Mouse (Mus musculus) embryonic facial prominence, embryonic 15.5 days (tissue): ENCODE data around the gene Itpkb. TPM values are rescaled to one million over a fixed set of nuclear protein-coding genes. Genes with fewer than 3 reads are reported as not detected.

Experiments
- ATAC-seq: fragments of 200-750 bp; cut with Nextera tagmentation; 2 replicates; pipeline ENCODE4 v1.8.0; 2017; ENCODE audit warnings: low read depth, moderate TSS enrichment; ENCODE audit not compliant: insufficient number of reproducible peaks, low FRiP score, low TSS enrichment
- H3K27ac ChIP-seq: fragments of 300-500 bp; sonication (generic); replicated peaks from 2 replicates; pipeline ENCODE4 v1.5.1; 2015; ENCODE audit warnings: mild to moderate bottlenecking, inconsistent platforms
- H3K27me3 ChIP-seq: fragments of 300-500 bp; sonication (generic); 2 replicates; pipeline ENCODE4 v1.6.1; 2015; ENCODE audit warnings: inconsistent platforms
- H3K36me3 ChIP-seq: fragments of 300-500 bp; sonication (generic); 2 replicates; pipeline ENCODE4 v1.6.1; 2015; ENCODE audit warnings: mild to moderate bottlenecking, inconsistent platforms
- H3K4me1 ChIP-seq: fragments of 300-500 bp; sonication (generic); 2 replicates; pipeline ENCODE4 v1.6.1; 2015; ENCODE audit warnings: inconsistent platforms
- H3K4me2 ChIP-seq: fragments of 300-500 bp; sonication (generic); replicated peaks from 2 replicates; pipeline ENCODE4 v1.6.1; 2015; ENCODE audit warnings: mild to moderate bottlenecking, inconsistent platforms
- H3K4me3 ChIP-seq: fragments of 300-500 bp; sonication (generic); replicated peaks from 2 replicates; pipeline ENCODE4 v1.5.1; 2015; ENCODE audit warnings: mild to moderate bottlenecking, inconsistent platforms
- H3K9ac ChIP-seq: fragments of 300-500 bp; sonication (generic); 2 replicates; pipeline ENCODE4 v1.6.1; 2015; ENCODE audit warnings: inconsistent platforms
- H3K9me3 ChIP-seq: fragments of 300-500 bp; sonication (generic); replicated peaks from 2 replicates; pipeline ENCODE4 v1.6.1; 2016; ENCODE audit warnings: inconsistent platforms
- WGBS: fragments of 180-500 bp; shearing (Covaris S2); methylation state at CpG from one replicate; pipeline ENCODE4 v1.1.7; 2015; 5-methylcytosine and 5-hydroxymethylcytosine counted together
- polyA plus RNA-seq: library from polyadenylated mRNA; unstranded; fragments of >200 nt; fragmentation: Nextera tagmentation; extraction: Ambion mirVana; gene quantifications from 2 replicates; pipeline ENCODE4 v1.2.1, GENCODE M21; 2015

Gene Itpkb
- polyA plus RNA-seq, 1 experiment from 2014 or later: 13.5 TPM

DNA sequence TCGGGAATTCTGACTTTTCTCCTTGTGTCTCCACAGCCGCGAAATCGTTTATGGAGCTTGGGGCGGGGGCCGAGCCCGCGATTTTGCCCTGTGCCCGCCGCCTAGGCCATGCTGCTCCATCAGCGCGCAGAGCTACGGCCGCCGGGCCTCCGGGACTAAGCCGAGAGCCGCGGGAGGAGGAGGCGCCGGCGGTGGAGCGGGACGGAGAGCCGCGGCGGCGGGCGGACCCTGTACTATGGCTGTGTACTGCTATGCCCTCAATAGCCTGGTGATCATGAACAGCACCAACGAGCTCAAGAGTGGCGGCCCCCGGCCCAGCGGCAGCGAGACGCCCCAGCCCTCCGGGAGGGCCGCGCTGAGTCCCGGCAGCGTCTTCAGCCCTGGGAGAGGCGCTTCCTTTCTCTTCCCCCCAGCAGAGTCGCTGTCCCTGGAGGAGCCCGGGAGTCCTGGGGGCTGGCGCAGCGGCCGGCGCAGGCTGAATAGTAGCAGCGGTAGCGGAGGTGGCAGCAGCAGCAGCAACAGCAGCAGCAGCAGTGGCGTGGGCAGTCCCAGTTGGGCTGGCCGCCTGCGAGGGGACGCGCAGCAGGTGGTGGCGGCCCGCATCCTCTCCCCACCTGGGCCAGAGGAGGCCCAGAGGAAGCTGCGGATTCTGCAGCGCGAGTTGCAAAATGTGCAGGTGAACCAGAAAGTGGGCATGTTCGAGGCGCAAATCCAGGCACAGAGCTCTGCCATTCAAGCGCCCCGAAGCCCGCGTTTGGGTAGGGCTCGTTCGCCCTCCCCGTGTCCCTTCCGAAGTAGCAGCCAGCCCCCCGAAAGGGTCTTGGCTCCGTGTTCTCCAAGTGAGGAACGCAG lies 2.0 kb downstream of the Itpkb start:
- ATAC-seq: no peak; the same call in 1 of the 2 replicates
- peaks cover 72% of the 10 kb centered on the region for H3K4me1 ChIP-seq
- no peaks in the 10 kb centered on the region for H3K9me3 ChIP-seq
- no peaks in the 10 kb centered on the region for H3K36me3 ChIP-seq
- H3K27me3 ChIP-seq: no peaks in the 10 kb centered on the region
- H3K27ac ChIP-seq: peak overlapping the region; percentile 96
- H3K4me2 ChIP-seq: peak overlapping the region; percentile 96
- peak overlapping the region; percentile 78 for H3K4me3 ChIP-seq
- WGBS: 7% methylated on average over 72 of the region's 72 CpGs
- H3K9ac ChIP-seq: peak overlapping the region; percentile 77

DNA sequence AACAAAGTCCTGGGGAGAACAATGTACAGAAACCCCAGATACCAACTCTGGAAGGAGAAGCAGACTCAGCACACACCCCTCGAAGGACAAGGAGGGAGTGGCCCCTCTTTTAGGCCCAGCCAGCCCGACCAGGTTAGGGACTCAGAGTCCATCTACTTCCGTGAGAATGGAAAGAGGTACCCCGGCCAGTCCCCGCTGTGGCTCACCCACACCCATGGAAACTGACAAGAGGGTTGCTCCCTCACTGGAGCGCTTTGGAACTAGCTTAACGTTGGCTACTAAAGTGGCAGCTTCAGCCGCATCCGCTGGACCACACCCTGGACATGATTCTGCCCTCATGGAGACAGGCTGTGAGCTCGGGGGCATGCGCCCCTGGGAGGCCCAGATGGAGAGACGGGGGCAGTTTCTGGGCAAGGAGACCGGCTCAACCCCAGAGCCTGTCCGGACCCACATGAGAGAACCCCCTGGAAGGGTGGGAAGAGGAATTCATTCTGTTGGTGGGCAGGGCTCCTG lies 2.7 kb downstream of the Itpkb start:
- Histone ChIP-seq H3K4me3 (peak overlapping the region; percentile 78), H3K4me1 (peaks cover 77% of the 10 kb centered on the region), H3K27ac (no peak overlapping the region), H3K9me3 (no peaks in the 10 kb centered on the region), H3K36me3 (no peaks in the 10 kb centered on the region), H3K27me3 (no peaks in the 10 kb centered on the region), H3K4me2 (peak overlapping the region; percentile 96), H3K9ac (peak overlapping the region; percentile 77)
- ATAC-seq: no peak
- WGBS: 49% methylated on average over 14 of the region's 14 CpGs

DNA sequence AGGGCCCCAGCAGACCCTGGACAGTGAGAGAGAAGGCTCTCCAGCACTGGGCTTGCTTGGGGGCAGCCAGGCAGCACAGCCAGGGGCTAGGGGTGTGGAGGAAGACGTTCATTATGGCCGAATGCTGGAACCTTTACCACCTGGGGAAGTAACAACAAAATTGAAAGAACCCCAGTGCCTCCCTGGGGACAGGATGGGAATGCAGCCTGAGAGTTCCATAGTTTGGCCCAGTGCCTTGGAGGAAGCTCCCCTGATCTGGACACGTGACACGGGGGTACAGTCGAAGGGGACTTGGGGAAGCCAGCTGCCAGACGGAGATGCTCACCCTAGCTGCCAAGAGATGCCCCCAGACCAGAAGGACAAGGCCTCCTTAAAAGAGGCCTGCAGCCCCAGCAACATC lies 3.3 kb downstream of the Itpkb start:
- no peak overlapping the region for H3K27ac ChIP-seq
- H3K27me3 ChIP-seq: no peaks in the 10 kb centered on the region
- H3K36me3 ChIP-seq: no peaks in the 10 kb centered on the region
- no peak for ATAC-seq
- H3K9me3 ChIP-seq: no peaks in the 10 kb centered on the region
- H3K9ac ChIP-seq: no peak overlapping the region; the same call in 1 of the 2 replicates
- peak overlapping the region; percentile 78 for H3K4me3 ChIP-seq
- 46% methylated on average over 6 of the region's 6 CpGs for WGBS
- H3K4me1 ChIP-seq: peaks cover 77% of the 10 kb centered on the region
- H3K4me2 ChIP-seq: peak overlapping the region; percentile 96

DNA sequence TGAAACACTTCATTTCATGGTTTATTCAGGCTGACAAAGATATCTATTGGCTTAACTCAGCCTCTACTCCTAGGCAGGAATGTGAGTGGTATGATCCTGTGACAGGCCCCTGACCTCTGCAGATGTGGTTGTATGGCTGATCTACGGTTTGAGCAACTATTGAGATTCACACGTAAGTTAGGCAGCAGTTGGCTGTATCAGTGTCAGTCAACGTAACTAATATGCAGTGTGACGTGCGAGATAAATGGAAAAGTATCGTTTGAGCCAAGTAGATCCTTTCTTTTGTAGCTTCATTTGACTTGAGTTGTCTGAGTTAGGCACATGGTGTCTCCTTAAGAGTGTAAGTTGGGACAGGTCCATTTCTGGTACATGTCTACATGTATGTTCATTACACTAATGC lies 4.3 kb downstream of the Itpkb start:
- Histone ChIP-seq H3K9ac (no peak overlapping the region), H3K4me1 (peaks cover 67% of the 10 kb centered on the region), H3K36me3 (no peaks in the 10 kb centered on the region), H3K4me2 (peak overlapping the region; percentile 96), H3K27me3 (no peaks in the 10 kb centered on the region), H3K27ac (no peak overlapping the region), H3K4me3 (no peak overlapping the region), H3K9me3 (no peaks in the 10 kb centered on the region)
- WGBS: 74% methylated on average over 6 of the region's 6 CpGs
- ATAC-seq: no peak

DNA sequence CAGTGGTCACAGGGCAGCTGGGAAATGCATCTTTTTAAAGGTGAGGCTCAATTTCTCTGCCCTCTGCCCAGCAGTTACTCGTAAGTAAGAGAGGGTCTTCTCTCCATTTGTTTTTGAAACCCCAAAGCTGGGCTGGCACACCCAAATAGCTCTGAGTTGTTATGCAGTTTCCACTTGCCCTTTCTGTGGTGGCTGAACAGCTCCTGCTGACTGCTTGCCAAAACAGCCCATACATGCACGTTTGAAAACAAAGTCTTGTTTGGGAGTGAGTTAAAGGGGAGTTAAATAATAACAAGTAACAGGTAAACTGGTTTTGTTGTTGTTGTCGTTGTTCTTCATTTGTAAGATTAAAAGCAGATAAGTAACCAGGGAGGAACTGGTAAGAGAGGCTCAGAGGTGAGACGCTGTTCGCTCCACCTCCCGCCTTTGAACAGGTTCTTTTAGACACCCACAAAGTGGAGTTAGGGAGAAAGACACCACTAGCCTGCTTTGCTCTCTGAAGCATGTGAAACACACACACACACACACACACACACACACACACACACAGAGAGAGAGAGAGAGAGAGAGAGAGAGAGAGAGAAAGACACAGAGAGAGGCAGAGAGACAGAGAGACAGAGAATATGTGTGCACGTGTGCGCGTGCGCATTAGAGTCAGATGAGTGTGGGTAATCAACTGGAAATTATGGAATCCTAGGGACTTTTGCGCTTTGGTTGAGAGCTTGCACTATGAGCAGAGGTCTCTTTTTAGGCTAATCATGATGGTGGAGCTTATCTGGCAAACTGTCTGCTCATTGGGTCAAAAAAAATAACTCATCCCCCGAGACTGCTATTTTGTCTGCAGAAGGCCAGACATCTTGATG lies 5.5 kb downstream of the Itpkb start:
- H3K27me3 ChIP-seq: no peaks in the 10 kb centered on the region
- H3K9ac ChIP-seq: no peak overlapping the region
- no peaks in the 10 kb centered on the region for H3K36me3 ChIP-seq
- H3K4me1 ChIP-seq: peaks cover 63% of the 10 kb centered on the region
- H3K4me3 ChIP-seq: no peak overlapping the region
- no peak overlapping the region for H3K27ac ChIP-seq
- H3K9me3 ChIP-seq: no peaks in the 10 kb centered on the region
- peak overlapping the region; percentile 96 for H3K4me2 ChIP-seq
- WGBS: 69% methylated on average over 12 of the region's 12 CpGs
- ATAC-seq: no peak

DNA sequence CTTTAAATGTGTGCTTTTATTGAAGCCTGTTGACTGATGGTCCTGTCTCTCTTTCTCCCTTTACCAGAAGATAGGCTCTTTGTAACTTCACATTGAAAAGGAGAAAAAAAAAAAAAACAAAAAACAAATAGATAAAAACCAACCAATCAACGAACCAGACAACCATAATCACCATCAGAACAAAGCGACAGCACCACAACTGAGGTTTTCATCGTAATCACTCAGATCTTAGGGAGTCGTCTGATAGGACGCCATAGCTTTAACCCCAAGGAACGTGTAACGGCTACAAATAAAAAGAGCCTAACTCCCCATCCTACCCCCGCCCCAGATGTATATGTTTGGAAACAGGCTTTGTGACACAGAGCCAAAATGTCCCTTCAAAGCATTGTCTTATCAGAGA lies 8.1 kb downstream of the Itpkb start:
- WGBS: 84% methylated on average over 8 of the region's 8 CpGs
- Histone ChIP-seq H3K27me3 (no peaks in the 10 kb centered on the region), H3K4me3 (no peak overlapping the region), H3K27ac (no peak overlapping the region), H3K4me1 (peaks cover 47% of the 10 kb centered on the region), H3K36me3 (no peaks in the 10 kb centered on the region), H3K9ac (no peak overlapping the region), H3K4me2 (no peak overlapping the region), H3K9me3 (no peaks in the 10 kb centered on the region)
- no peak for ATAC-seq

DNA sequence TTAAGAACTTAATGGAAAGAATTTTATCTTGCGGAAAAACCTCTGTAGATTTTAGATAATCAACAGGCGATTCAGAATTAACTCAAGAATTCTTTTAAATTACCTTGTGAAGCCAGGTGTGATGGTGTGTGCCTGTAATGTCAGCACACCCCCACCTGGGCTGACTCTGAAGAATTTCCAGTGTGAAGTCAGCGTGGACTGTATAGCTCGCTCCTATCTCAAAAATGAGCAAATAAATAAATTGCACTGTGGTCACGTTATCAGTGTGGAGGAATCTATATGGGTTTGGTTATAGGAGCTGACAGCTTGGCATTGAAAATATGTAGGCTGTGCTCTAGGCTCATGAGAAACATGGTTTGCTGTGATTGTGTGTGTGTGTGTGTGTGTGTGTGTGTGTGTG lies 8.9 kb downstream of the Itpkb start:
- no peak overlapping the region for H3K4me2 ChIP-seq

DNA sequence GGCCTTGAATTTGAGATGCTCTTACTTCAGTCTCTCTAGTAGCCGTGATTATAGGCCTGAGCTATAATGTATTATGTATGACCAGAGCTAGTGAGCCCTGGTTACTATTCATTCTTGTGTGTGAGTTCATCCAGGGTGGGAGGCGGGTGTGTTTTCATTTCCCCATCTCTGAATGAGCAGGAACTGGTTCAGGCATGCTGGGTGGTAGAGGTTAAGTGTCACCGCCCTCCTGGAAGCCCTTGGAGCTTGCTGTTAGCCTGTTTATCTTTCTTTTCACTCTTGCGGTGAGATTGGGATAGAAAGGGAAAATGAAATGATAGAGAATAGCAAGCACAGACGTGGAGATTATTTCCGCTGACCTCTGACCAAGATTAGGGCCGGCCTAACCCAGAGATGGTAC lies 12.7 kb downstream of the Itpkb start:
- Histone ChIP-seq H3K27ac (no peak overlapping the region), H3K27me3 (no peaks in the 10 kb centered on the region), H3K36me3 (no peaks in the 10 kb centered on the region), H3K4me3 (no peak overlapping the region), H3K4me2 (no peak overlapping the region), H3K4me1 (peaks cover 33% of the 10 kb centered on the region), H3K9me3 (no peaks in the 10 kb centered on the region), H3K9ac (no peak overlapping the region)
- no peak for ATAC-seq
- 82% methylated on average over 7 of the region's 7 CpGs for WGBS

More for the DNA sequence above, 8.9 kb downstream of the Itpkb start:
- 74% methylated on average over 5 of the region's 5 CpGs for WGBS
- Histone ChIP-seq H3K27me3 (no peaks in the 10 kb centered on the region), H3K9ac (no peak overlapping the region), H3K9me3 (no peaks in the 10 kb centered on the region), H3K36me3 (no peaks in the 10 kb centered on the region), H3K4me1 (peaks cover 46% of the 10 kb centered on the region), H3K27ac (no peak overlapping the region), H3K4me3 (no peak overlapping the region)
- no peak for ATAC-seq

DNA sequence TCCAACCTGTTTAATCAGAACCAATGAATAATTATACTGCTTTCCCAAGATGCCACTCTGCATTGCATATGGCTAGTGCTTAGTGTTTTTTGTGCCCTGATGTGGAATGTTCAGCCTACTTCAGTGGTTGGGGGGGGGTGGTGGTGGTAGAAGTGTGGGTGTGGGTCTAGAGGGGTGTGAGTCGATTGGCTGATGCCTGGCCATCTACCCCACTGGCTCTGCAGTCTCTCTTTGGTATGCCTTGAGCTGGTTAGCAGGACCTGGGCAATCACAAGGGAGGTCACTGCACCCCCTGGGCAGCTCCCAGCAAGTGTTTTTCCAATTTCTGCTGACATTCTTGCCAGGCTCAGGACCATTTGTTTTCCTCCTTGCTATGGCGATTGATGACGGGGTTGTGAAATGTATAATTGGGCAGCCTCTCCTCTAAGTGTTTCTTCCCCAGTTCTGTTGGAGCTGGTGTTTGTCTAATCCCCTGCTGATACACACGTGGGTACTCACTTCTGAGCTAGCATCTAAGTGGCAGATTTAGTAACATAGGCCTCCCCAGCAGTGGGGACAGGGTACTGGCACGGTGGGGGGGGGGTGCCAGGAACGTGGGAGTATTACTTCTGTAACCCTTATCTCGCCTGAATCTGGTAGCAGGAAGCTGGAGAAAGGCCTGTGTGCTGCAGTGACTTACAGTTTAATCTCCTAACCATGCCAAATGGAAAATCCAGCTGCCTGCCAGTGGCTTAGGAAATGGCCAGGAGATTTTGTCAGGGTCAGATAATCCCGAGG lies 13.3 kb downstream of the Itpkb start:
- Histone ChIP-seq H3K27me3 (no peaks in the 10 kb centered on the region), H3K9ac (no peak overlapping the region), H3K4me1 (peaks cover 39% of the 10 kb centered on the region), H3K27ac (no peak overlapping the region), H3K4me3 (no peak overlapping the region), H3K36me3 (no peaks in the 10 kb centered on the region), H3K9me3 (no peaks in the 10 kb centered on the region), H3K4me2 (no peak overlapping the region)
- 37% methylated on average over 8 of the region's 8 CpGs for WGBS
- 0 out of 2 replicates have a peak, but pooled peaks have one; percentile 13 for ATAC-seq

DNA sequence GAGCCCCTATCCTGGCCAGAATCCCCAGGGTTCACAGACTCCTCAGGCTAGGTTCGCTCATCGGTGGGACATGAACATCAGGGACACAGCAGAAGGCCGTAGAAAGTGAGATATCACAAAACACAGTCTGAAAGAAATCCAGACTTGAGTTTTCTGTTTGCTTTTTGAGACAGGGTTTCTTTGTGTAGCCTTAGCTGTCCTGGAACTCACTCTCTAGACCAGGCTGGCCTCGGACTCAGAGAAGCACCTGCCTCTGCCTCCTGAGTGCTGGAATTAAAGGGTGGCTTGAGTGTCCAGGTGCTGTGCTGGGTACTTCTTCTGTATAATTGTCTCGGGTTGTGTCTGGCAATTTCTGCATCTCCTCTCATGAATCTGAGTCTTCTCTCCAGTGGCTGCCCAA lies 14.8 kb downstream of the Itpkb start:
- 86% methylated on average over 5 of the region's 5 CpGs for WGBS
- peaks cover 42% of the 10 kb centered on the region for H3K4me1 ChIP-seq
- ATAC-seq: no peak

DNA sequence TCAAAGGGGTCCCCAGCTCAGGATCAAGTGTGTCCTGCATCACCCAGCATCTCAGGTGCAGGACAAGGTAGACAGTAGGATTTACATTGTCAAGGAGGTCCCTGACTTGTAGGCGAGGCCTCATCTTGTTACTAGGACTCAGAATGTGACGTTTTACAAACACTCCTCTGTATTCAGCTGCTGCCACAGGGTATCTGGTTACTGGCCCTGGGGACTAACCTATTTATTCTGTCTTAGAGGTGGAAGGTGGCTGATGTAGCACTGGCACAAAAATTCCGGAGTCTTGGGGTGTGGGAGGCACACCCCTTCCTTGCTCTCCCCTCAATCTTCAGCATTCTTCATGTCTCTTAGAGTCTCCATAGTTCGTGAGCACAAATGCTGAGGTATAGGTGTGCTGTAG lies 16.8 kb downstream of the Itpkb start:
- Histone ChIP-seq H3K4me1 (peaks cover 54% of the 10 kb centered on the region), H3K4me2 (no peak overlapping the region), H3K9ac (no peak overlapping the region)

More for the DNA sequence above, 14.8 kb downstream of the Itpkb start:
- no peak overlapping the region for H3K9ac ChIP-seq
- H3K27ac ChIP-seq: no peak overlapping the region
- H3K9me3 ChIP-seq: no peaks in the 10 kb centered on the region
- H3K4me3 ChIP-seq: no peak overlapping the region
- H3K4me2 ChIP-seq: no peak overlapping the region
- H3K36me3 ChIP-seq: no peaks in the 10 kb centered on the region
- no peaks in the 10 kb centered on the region for H3K27me3 ChIP-seq

More for the DNA sequence above, 16.8 kb downstream of the Itpkb start:
- ATAC-seq: no peak
- no peaks in the 10 kb centered on the region for H3K9me3 ChIP-seq
- H3K27me3 ChIP-seq: no peaks in the 10 kb centered on the region
- H3K27ac ChIP-seq: no peak overlapping the region
- WGBS: 47% methylated on average over 4 of the region's 4 CpGs
- H3K4me3 ChIP-seq: no peak overlapping the region
- H3K36me3 ChIP-seq: no peaks in the 10 kb centered on the region
